Mouse (Mus musculus) midbrain, embryonic 16.5 days (tissue): ENCODE results near the gene Rbfox2. TPM values are rescaled to one million over a fixed set of nuclear protein-coding genes. Genes with fewer than 3 reads are reported as not detected.
"Not testable (repeated sequence)": the region's sequence is repeated elsewhere in the genome, so short reads cannot be mapped to it uniquely, and the experiment has no call there.

Experiments used
- ATAC-seq: fragments of 200-750 bp; cut with Nextera tagmentation; 2 replicates; pipeline ENCODE4 v1.8.0; 2017; ENCODE audit warnings: moderate TSS enrichment
- H3K27ac ChIP-seq: fragments of 300-500 bp; sonication (generic); 2 replicates; pipeline ENCODE4 v1.5.1; 2014; ENCODE audit warnings: mild to moderate bottlenecking, low read length, mixed read lengths
- H3K27me3 ChIP-seq: fragments of 300-500 bp; sonication (generic); 2 replicates; pipeline ENCODE4 v1.6.1; 2014; ENCODE audit warnings: low read depth, low read length, mixed read lengths; ENCODE audit not compliant: control insufficient read depth, insufficient read depth
- H3K36me3 ChIP-seq: fragments of 300-500 bp; sonication (generic); 2 replicates; pipeline ENCODE4 v1.6.1; 2014; ENCODE audit warnings: mild to moderate bottlenecking, low read length, moderate library complexity, mixed read lengths; ENCODE audit not compliant: control insufficient read depth, insufficient read depth
- H3K4me1 ChIP-seq: fragments of 300-500 bp; sonication (generic); 2 replicates; pipeline ENCODE4 v1.6.1; 2014; ENCODE audit warnings: mild to moderate bottlenecking, low read length, mixed read lengths; ENCODE audit not compliant: control insufficient read depth, insufficient read depth
- H3K4me2 ChIP-seq: fragments of 300-500 bp; sonication (generic); 2 replicates; pipeline ENCODE4 v1.6.1; 2014; ENCODE audit warnings: mild to moderate bottlenecking, low read length, mixed read lengths
- H3K4me3 ChIP-seq: fragments of 300-500 bp; sonication (generic); 2 replicates; pipeline ENCODE4 v1.5.1; 2014; ENCODE audit warnings: low read depth, mild to moderate bottlenecking, low read length, moderate library complexity, mixed read lengths
- H3K9ac ChIP-seq: fragments of 300-500 bp; sonication (generic); 2 replicates; pipeline ENCODE4 v1.6.1; 2014; ENCODE audit warnings: low read depth, low read length, mixed read lengths
- H3K9me3 ChIP-seq: fragments of 300-500 bp; sonication (generic); replicated peaks from 2 replicates; pipeline ENCODE4 v1.6.1; 2014; ENCODE audit warnings: mild to moderate bottlenecking, low read length, mixed read lengths; ENCODE audit not compliant: control insufficient read depth, poor library complexity, severe bottlenecking
- WGBS: fragments of 180-500 bp; shearing (Covaris S2); extraction: QIAGEN DNeasy Blood & Tissue Kit; methylation state at CpG from one replicate; pipeline ENCODE4 v1.1.7; 2014; 5-methylcytosine and 5-hydroxymethylcytosine counted together
- polyA plus RNA-seq: library from polyadenylated mRNA; unstranded; fragments of >200 nt; fragmentation: Nextera tagmentation; extraction: Ambion mirVana; gene quantifications from 2 replicates; pipeline ENCODE4 v1.2.1, GENCODE M21; 2015

Rbfox2 gene
- polyA plus RNA-seq, 1 experiment from 2014 or later = 165 TPM

DNA sequence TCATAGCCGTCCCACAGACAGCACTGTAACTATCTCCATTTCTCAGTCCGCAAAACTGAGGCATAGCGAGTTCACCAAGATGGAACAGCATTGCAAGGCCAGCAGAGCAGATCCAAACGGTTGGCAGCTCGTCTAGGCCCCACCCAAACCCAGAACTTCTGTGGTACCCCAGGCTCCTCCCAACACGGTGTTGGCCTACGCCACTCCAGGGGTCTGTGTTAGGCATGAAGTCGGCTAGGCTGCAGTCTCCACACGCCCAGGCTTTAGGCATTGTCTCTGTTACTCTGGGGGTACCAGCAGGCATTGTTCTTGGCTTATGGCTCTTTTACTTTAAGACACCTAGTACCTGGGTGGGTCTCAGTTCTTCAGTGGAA is 30.2 kb upstream of the Rbfox2 start:
- Histone ChIP-seq H3K36me3 (no peaks in the 10 kb centered on the region), H3K9ac (no peak overlapping the region), H3K27ac (no peak overlapping the region), H3K4me2 (peak overlapping the region; percentile 77), H3K9me3 (no peaks in the 10 kb centered on the region), H3K27me3 (no peaks in the 10 kb centered on the region), H3K4me3 (peak overlapping the region; percentile 42), H3K4me1 (peaks cover 4% of the 10 kb centered on the region; the same call in 1 of the 2 replicates)
- 46% methylated on average over 9 of the region's 9 CpGs for WGBS
- peak; percentile 63; the same call in 1 of the 2 replicates for ATAC-seq

DNA sequence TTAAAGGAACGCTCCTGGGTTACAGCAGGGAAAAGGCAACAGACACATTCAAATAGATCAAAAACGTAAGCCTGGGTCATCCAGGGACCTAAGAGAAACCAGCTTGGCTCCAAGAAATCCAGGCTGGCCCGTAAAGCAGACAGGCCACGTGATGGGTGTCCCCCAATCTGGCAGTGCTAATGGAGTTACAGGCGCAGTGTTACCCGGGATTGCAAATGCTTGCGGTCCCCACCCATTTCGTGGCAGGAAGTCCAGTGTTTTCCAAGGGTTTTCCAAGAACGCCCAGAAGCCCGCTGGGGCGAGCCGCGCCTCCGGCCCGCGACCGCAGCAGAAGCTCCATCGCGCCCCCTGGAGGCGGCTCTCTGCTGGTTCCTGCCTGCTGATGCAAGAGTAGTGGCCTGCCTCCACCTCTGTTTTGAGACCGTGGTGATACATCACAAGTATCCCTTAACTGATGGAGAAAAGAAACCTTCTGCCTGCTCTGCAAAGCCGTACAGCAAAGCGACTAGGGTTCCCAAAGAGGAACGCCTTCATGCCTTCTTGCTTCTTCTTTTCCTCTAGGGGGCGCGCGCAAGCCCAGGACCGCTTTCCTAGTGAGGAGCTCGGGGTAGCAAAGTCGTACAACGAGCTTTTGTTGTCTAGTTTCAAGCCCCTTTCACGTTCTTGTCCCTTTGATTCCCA is 29.6 kb upstream of the Rbfox2 start:
- peaks cover 4% of the 10 kb centered on the region; the same call in 1 of the 2 replicates for H3K4me1 ChIP-seq
- under 1% methylated on average over 32 of the region's 32 CpGs for WGBS

DNA sequence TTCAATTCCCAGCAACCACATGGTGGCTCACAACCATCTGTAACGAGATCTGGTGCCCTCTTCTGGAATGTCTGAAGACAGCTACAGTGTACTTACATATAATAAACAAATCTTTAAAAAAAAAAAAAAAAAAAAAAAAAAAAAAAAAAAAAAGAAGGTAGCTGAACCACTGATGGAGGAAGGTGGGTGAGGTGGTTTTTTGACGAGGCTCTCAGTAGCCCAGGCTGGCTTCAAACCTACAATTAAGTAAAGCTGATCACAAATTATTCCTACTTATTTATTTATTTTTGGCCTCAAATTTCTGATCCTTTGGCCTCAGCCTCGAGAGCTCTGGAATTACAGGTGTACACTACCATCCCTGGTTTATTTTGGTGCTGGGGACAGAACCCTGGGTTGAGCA is 28.4 kb upstream of the Rbfox2 start:
- not testable (repeated sequence) for H3K36me3 ChIP-seq, H3K27me3 ChIP-seq, H3K9ac ChIP-seq, H3K4me3 ChIP-seq, H3K4me2 ChIP-seq, H3K27ac ChIP-seq, H3K4me1 ChIP-seq, ATAC-seq, H3K9me3 ChIP-seq
- WGBS = 92% methylated on average over 3 of the region's 3 CpGs

More for the DNA sequence above, 29.6 kb upstream of the Rbfox2 start:
- H3K27ac ChIP-seq = peak overlapping the region; percentile 61; the same call in 1 of the 2 replicates
- ATAC-seq = peak; percentile 54
- peak overlapping the region; percentile 56 for H3K9ac ChIP-seq
- no peaks in the 10 kb centered on the region for H3K27me3 ChIP-seq
- H3K4me2 ChIP-seq = peak overlapping the region; percentile 77
- H3K9me3 ChIP-seq = no peaks in the 10 kb centered on the region
- H3K4me3 ChIP-seq = peak overlapping the region; percentile 42
- H3K36me3 ChIP-seq = no peaks in the 10 kb centered on the region

DNA sequence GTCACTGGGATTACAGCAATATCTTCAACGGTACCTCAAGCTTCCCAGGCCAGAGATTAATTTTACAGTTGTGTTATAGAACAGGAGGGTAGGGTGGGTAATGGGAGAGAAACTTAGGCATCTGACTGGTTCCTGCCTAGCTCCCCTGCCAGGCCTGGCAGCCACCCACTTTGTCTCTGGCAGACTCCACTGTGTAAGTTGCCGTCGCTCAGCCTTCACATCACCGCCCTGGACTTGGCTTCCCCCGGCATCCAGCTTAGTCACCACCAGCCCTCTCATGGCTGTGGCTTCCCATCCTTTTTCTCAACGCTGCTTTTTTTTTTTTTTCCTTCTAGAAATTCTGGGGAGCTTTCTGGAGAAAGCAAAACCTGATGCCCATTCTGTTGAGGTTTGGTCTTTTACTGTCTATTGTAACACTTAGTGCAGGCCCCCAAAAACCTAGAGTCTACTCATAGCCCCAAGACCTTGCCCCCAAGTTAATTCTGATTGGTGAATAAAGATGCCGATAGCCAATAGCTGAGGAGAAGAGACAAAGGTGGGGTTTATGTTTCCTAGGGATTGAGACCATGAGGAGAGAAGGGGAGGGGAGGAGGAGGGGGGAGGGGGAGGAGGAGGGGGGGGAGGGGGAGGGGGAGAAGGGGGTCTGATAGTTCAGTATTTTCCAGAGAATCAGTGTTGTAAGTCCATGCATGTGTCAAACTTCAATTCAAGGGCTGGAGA is 25.6 kb upstream of the Rbfox2 start:
- 77% methylated on average over 7 of the region's 7 CpGs for WGBS
- ATAC-seq = no peak
- Histone ChIP-seq H3K4me1 (peaks cover 4% of the 10 kb centered on the region; the same call in 1 of the 2 replicates), H3K27me3 (no peaks in the 10 kb centered on the region), H3K9me3 (no peaks in the 10 kb centered on the region), H3K36me3 (no peaks in the 10 kb centered on the region), H3K4me3 (no peak overlapping the region), H3K27ac (no peak overlapping the region), H3K9ac (no peak overlapping the region), H3K4me2 (no peak overlapping the region)

DNA sequence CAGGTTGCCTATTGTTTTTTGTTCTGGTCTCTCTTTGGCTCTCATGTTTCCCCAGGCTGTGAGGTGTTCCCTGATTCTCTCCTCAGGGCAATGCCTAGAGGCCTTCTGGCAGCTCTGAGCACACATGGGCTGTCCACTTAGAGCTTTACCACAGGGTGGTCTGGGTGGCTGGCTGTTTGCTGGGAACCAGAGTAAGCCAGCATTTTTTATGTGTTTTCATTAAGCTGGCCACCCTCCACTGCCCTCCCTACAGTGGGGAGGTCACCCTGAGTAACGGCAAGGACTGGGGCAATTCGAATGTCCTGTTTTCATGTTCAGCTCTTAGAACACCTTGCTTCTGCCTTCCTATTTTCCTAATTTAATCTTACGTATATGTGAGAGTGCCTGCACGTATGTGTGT is 24.6 kb upstream of the Rbfox2 start:
- Histone ChIP-seq H3K4me3 (no peak overlapping the region), H3K27ac (no peak overlapping the region)
- WGBS = 84% methylated on average over 4 of the region's 4 CpGs

DNA sequence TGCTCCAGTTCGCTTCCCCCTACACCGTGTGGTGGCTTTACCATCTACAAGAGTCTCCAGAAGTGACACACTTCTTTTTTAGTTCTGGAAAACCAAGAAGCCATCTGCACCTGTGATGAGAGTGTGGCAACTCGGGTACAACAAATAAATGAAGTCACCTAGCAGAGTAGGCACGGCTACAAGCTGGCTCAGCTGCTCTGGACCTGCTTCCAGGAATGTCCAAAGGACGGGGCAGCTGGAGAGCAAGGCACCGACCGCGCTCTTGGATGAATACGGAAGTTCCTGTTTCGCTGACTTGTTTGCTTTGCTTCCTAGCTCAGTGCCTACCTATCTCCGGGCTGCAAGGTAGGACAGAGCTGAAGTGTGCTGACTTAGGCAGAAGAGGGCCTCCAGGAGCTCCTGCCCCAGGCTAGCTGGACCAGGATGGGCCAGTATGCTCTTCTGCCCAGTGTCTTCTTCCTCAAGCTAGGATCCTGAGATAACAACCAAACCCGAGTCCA is 22.9 kb upstream of the Rbfox2 start:
- no peaks in the 10 kb centered on the region for H3K36me3 ChIP-seq
- no peaks in the 10 kb centered on the region for H3K9me3 ChIP-seq
- H3K27me3 ChIP-seq = no peaks in the 10 kb centered on the region
- H3K27ac ChIP-seq = no peak overlapping the region
- H3K9ac ChIP-seq = no peak overlapping the region
- WGBS = 85% methylated on average over 12 of the region's 12 CpGs
- no peak overlapping the region for H3K4me3 ChIP-seq
- H3K4me2 ChIP-seq = no peak overlapping the region
- no peak for ATAC-seq
- no peaks in the 10 kb centered on the region for H3K4me1 ChIP-seq

More for the DNA sequence above, 24.6 kb upstream of the Rbfox2 start:
- ATAC-seq = no peak
- H3K4me1 ChIP-seq = peaks cover 4% of the 10 kb centered on the region; the same call in 1 of the 2 replicates
- no peaks in the 10 kb centered on the region for H3K27me3 ChIP-seq
- no peaks in the 10 kb centered on the region for H3K9me3 ChIP-seq
- H3K36me3 ChIP-seq = no peaks in the 10 kb centered on the region
- no peak overlapping the region for H3K4me2 ChIP-seq
- H3K9ac ChIP-seq = no peak overlapping the region

DNA sequence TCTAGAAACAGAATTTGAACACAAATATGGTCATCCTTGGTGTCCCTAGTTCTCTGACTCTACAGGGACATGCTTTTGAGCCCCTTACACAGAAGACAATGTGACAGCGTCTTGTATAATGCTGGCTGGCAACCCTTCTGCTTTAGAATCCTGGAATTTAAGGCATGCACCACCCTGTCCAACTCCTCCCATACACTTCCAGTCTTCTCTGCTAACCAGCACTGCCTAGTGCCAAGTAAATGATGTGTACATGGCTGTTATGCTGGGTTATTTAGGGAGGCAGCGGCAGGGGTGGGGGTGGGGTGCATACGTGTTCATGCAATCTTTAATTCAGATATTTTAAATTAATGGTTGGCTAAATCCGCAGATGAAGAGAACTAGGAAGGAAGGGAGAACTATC is 19.6 kb upstream of the Rbfox2 start:
- H3K4me2 ChIP-seq = no peak overlapping the region
- no peak overlapping the region for H3K9ac ChIP-seq
- H3K4me3 ChIP-seq = no peak overlapping the region
- H3K9me3 ChIP-seq = no peaks in the 10 kb centered on the region
- no peak for ATAC-seq
- WGBS = 91% methylated on average over 4 of the region's 4 CpGs
- H3K4me1 ChIP-seq = no peaks in the 10 kb centered on the region
- no peaks in the 10 kb centered on the region for H3K36me3 ChIP-seq
- H3K27ac ChIP-seq = no peak overlapping the region
- no peaks in the 10 kb centered on the region for H3K27me3 ChIP-seq

DNA sequence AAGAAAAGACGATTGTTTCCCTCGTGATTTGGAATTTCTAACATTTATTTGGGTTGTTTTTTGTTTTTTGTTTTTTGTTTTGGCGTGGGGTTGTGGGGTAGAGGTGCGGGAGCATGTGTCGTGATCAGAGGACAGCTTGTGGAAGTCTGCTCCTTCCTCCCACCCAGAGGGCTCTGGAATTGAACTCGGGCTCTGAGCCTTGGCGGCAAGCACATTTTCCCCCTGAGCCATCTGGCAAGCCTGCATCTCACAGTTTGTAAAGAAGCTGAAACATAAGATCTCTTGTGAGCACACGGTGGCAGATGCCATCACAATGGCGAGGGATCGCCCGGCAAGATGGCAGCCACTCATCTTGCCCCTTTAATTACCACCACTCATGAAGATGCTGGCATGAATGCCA is 17.6 kb upstream of the Rbfox2 start:
- ATAC-seq = no peak
- Histone ChIP-seq H3K27ac (no peak overlapping the region), H3K4me3 (no peak overlapping the region), H3K4me2 (no peak overlapping the region), H3K27me3 (no peaks in the 10 kb centered on the region), H3K4me1 (no peaks in the 10 kb centered on the region), H3K36me3 (no peaks in the 10 kb centered on the region), H3K9ac (no peak overlapping the region), H3K9me3 (no peaks in the 10 kb centered on the region)
- 85% methylated on average over 11 of the region's 11 CpGs for WGBS

DNA sequence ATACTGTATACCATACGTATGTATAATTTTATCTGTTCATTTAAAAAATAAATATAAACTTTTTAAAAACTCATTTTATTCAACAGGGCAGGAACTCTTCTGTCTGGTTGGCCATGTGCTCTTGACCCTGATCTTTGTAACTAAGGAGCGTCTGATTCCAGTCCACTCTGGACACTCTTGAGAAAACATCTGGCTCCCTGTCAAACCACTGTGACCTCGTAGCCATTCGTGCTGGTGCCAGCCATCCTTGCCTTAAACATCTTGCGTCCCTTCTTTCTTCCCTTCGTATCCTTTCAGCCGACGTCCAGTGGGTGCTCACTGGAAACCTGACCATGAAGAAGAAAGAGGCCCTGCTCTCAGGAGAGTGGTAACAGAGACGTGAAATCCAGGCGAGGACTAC is 16.4 kb upstream of the Rbfox2 start:
- no peak overlapping the region for H3K4me2 ChIP-seq
- H3K9ac ChIP-seq = no peak overlapping the region
- no peaks in the 10 kb centered on the region for H3K4me1 ChIP-seq
- no peaks in the 10 kb centered on the region for H3K36me3 ChIP-seq
- ATAC-seq = no peak
- WGBS = 85% methylated on average over 10 of the region's 10 CpGs
- H3K27ac ChIP-seq = no peak overlapping the region
- H3K27me3 ChIP-seq = no peaks in the 10 kb centered on the region
- H3K4me3 ChIP-seq = no peak overlapping the region
- no peaks in the 10 kb centered on the region for H3K9me3 ChIP-seq
